Mouse (Mus musculus) adipocyte (in vitro differentiated cells): ENCODE results near the gene Susd5.

Experiments
- DNase-seq: peaks from one replicate; pipeline ENCODE4 v3.0.0-alpha.2; 2016; ENCODE audit warnings: low spot score

Susd5 gene

DNA sequence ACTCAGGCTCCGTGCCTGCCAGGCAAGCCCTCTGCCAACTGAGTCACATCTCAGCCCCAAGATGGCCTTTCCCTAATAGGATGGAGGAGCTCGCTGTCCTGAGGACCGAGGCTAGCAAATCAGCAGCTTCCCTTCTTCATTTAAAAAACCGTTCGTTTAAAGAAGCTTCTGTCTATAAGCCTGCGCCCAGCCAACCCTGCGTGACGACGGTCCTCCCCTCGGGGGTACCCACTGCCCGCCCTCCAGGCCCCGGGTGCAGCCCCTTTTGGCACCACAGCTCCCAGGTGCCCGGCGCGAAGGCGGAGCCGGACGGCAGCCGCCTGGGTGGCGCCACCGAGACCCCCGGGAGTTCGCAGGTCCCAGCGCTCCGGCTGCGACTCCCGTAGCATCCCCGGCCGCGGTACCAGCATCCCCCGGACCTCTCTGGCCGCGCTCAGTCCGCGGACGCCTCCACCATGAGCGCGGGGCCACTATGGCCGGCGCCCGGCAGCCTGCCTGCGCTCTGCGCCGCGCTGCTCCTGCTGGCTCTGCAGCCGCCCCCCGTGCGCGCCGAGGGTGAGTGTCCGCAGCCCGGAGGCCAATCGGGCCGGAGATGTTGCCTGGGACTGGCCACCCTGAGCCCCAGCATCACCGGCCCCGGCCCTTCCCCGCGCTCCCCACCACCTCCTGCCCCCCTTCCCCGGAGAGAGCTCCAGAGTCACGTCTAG is at the start of gene Susd5:
Susd5 (plus strand) TSS at position 51 of the 707 bp plus-strand sequence.
- DNase-seq: no peak

DNA sequence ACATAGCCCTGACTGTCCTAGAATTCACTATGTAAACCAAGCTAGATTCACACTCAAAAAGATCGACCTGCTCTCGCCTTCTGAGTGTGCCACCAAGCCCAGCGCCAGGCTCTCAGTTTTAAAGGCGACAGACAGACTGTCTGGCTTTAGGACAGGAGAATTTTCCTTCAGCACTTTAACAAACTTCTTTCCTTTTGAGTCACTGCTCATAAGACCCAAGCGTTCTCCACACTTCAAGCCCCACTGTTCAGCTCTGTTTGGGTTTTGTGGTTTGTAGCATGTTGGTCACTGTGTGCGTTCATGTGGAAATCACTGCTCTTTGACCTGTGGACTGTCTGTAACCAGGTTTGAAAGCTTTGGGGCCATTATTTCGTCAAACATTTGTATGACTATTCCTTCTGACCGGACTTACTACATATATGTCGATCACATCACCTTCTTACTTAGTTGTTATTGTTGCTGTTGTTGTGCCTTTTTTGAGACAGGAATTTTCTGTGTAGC is 49.0 kb upstream of the Susd5 start:
- DNase-seq: no peak

DNA sequence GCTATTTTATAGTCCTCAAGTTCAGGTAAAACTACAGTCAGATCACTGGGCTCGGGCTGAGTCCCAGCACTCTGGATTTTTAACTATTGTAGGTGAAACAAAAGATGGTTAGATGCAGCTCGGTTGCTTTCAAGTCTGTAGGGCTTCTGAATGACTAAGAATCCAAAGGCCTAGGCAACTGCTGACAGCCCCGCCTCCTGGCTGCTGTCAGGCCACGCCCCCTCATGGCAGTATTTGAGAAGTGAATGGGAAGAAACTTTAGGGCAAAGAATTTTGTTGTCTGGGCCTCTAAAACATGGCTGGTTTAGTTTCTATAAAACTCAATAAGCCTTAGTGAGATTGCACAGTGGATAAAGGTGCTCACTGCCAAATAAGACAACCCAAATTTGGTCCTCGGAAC is 47.4 kb upstream of the Susd5 start:
- no peak for DNase-seq

DNA sequence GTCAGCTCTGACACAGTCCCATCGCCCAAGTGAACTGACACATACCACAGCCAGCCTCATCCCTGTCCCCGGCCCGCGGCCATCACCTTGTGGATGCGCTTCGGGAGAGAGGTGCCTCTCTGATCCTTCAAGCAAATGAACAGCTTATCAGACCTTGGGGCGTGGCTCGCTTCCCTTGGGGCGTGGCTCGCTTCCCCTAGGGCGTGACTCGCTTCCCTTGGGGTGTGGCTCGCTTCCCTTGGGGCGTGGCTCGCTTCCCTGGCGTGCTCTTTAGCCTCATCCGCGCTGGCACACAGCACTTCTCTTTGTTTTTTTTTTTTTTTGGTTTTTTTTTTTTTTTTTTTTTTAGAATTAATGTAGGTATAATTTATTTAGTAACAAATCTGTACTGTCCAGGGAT is 45.7 kb upstream of the Susd5 start:
- no peak for DNase-seq

DNA sequence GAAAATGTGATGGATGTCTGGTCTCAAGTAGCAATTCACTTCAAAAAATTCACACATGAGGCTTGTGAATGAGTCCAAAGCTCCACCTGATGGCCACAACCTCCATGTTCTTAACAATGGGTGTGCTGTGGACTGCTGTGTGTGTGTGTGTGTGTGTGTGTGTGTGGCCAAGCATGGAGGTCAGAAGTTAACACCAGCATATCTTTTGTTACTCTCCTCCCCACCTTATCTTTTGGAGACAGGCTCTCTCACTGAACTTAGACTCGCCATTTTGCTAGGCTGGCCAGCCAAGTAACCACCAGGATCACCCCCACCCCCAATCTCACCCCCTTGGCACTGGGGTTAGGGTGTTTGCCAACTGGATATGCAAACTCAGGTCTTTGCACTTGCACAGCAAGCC is 42.9 kb upstream of the Susd5 start:
- DNase-seq: no peak

DNA sequence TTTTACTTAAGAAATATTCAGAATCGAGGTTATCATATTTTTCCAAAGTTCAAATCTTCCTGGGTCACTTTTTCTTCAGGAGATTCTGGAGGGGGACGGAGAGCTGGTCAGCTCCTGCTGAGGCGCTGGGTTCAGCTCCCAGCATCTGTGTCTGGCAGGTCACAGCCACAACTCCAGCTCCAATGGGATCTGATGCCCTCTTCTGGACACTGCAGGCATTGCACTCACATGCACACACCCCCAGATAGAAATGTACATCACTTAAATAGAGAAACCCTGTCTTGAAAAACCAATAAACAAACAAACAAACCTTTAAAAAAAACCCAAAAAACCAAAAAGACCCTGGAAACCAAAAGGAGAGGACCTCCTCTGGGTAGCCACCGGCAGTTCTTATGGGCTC is 41.2 kb upstream of the Susd5 start:
- DNase-seq: no peak

DNA sequence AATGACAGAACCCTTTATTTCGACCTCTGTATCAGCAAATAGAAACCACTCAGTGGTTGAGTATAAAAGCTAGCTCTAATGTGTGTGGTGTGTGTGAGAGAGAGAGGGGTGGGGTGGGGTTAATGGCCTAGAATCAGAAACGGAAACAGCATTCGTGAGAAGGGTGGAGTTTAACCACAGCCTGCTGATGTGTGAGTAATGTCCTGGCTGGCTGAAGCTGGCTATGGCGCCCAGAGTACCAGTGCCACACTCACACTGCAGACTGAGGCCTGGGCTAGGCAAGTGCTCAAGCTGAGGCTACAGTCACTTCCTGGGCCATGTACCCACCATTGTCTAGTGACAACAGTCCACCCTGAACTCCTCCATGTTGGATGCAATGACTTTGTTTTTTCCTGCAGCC is 40.5 kb upstream of the Susd5 start:
- DNase-seq: no peak

DNA sequence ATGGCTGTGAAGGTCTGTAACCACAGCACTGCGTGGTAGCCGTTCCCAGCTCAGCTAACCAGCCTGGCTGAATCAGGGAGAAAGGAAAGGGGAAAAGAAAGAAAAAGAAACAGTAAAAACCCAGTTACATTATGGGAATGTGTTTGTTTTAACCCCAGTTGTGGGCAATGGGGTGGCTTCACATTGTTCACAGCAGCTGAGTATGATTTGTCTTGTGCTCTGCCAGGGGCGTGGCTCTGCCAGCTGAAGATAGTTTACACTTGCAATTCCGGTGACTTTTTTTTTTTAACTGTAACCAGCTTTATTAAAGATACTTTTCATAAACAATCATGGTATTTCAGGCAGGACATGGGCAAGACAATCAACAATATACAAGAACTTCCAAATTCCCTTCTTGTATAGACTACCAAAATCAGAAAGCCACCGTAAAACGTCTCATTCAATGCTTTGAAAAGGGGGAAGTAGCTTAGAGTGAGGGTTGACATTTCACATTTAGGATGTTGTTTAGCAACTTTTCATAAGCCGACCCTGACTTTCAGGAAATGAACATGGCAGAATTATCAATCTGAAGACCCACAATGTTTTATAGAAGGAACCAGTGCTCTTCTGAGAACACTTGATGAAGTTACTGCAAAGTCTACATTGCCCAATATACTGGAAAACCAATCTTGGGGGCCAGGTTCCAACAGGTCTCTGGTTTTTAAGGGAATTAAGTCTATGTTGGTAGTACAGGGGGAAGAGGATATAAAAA is 37.8 kb upstream of the Susd5 start:
- DNase-seq: no peak

DNA sequence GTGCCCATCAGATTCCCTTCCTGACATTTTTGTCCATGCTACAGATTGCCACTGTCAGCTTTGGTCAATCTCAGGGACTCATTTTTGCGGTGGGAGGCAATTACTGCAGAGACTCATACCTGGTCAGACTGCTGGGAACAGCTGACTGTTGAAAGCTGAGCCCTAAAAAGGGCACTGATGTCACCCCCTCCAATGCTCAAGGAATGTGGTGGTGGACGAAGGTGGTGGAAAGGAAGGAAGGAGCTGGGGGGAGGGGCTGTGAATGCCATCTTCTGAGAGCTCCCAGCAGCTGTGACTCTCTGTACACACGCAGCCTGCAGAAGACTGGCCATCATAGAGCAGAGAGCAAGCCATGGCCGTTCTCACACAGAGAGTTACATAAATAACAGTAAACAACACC is 34.8 kb upstream of the Susd5 start:
- DNase-seq: no peak

DNA sequence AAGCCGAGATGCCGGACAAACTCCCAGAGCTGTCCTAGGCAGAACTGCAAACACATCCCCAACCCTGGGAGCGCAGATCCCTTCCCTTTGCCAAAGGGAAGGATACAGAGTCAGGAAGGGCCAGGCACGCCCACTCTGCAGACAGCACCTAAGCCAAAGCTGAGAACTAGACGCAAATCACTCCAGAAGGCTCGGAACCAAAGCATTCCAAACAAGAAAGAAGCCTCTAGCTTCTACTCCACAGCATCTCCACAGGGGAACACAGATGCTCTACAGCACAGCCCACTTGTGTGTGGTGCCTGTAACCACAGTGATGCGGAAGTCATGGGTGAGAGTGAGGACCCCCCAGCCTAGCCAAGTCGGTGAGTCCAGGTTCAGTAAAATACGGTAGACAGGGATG is 31.8 kb upstream of the Susd5 start:
- no peak for DNase-seq

DNA sequence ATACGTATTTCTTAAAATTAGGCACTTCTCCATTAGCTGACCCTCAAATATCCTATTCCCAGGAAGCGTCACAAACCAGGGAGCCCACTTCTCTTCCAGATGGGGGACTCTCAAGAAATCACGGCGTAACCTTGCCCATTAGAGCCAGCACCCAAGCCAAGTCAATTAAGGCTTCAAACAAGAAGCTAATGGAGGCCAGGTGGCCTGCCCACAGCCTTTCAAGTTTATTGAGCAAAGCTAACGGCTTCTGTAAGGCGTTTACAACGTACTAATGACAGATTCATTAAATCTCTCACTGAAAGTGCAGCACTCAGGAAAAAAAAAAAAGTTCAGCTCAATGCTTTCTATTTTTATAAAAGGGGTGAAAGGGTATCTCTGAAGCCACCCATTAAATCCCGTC is 31.1 kb upstream of the Susd5 start:
- no peak for DNase-seq

DNA sequence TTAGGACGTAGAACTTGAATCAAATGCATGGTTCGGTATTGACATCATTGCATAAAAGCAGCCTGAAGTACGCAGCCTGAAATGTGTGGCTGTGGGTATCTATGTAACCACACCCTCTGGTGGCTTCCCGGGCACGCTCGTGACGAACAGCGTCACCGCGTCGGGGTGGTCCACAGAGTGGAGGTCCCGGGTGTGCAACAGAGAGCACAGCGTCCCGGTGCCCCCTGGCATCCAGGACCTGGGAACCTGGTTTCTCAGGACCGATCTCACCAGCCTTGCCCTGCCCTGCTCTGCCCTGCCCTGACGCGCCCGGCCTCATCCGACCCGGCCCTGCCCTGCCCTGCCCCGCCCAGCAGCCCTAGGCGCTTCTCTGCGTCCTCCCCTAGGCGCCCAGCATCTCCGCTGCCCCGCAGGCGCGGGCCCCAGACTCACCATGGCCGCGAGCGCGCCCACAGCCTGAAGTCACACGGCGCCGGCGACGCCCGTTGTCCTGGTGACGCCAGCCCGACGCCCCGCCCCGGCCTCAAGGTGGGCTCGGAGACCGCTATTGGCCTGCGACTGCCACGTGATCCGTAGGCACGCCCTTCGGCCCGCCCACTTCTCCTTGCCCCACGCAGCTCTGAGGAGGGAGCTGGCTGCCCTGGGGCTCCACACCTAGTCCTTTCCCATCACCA is 30.5 kb upstream of the Susd5 start:
- DNase-seq: peak; percentile 5

DNA sequence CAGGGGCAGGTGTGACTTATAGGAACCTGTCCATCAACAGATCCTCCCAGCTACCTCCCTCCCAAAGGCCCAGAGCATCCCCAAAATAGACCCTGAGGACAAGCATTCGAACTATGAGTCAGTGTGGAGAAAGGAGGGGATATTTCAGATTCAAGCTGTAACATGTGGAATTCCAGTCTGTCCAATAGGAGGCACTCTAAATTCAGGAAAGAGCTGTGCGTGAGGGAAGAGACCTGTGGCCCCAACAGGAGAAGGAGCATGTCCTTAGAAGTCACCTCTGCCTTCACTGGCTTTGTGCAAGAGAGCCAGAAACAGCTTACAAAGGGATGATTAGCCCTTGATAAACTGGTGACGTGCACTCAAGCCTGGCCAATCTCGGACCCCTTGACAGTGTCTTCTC is 16.0 kb upstream of the Susd5 start:
- DNase-seq: no peak

DNA sequence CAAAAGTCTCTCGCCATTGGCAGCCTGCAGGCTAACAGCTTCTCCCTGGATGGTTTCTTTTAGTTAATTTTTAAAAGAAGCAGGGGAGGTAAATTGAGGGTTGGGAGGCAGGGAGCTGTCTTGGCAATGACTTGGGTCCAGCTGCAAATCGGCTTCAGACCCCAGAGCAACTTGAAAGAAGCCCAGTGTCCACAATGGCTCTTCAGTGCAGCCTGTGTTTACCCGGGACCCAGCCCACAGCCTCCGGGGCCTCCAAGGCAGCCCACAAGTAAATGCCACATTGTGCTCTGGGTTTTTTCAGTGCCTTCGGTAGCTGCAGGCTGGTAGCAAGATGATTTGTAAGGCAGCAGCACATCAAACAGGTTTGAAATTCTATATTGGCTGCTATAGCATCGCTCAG is 14.4 kb upstream of the Susd5 start:
- no peak for DNase-seq

DNA sequence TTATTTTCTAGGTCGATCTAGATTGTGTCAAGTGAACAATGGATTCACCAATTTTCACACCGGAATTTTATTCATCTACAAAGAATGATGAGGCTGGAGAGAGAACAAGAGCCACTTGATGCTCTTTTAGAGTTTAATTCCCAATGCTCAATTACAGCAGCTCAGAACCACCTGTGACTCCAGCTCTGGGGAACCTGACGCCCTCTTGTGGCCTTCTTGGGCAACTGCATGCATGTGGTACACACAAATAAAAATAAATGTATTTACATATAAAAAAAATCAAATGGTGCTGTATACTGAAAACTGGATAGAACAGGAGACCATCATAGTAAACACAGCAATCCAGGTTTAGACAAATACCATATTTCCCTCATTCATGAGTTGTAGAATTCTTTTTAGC is 12.5 kb upstream of the Susd5 start:
- no peak for DNase-seq

DNA sequence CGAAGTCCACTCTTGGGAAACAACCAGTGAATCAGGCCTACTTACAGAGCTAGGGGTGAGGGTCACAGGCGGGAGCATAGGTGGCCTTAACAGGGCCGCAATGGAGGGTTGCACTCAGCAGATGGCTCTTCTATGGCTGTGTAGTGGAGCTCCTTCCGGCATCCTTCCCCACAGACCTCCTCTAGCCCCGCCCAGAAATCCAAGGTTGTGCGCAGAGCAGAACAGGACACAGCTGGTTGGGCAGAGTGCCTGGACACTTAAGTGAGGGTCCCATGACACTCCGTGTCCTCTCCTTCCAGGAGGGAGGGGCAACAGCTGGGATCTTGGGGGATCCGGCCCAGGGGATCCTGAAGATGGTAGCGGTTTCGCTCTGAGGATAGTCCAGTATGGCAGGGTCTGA is 10.9 kb upstream of the Susd5 start, which contains the start of gene Fbxl2:
Fbxl2 (minus strand) TSS at position 164 of the 400 bp plus-strand sequence.
- no peak for DNase-seq

DNA sequence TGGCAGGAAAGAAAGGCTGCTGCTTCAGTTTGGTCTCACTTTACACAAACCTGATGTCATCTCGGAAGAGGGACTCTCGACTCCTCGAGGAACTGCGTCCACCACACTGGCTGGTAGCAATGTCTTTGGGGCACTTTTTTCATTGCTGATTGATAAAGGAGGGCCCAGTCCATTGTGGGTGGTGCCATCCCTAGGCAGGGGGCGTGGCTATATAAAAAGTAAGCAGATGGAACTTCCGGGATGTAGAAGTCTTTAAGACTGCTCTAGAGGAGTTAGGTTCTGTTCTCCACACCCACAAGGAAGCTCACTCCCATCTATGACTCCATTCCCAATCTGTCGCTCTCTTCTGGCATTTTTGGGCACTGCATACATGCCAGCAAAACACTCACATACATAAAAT is 10.3 kb upstream of the Susd5 start:
- DNase-seq: no peak

DNA sequence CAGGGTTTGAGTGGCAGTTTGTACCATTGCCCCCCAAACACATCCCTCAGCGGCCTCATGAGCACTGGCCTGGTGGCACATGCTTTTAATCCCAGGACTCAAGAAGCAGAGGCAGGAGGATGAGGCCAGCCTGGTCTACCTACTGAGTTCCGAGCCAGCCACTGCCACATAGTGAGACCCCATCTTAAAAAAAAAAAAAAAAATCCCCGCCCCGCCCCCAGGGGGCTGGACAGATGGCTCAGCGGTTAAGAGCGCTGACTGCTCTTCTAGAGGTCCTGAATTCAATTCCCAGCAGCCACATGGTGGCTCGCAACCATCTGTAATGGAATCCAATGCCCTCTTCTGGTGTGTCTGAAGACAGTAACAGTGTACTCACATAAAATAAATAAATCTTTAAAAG is 6.8 kb upstream of the Susd5 start:
- no peak for DNase-seq

DNA sequence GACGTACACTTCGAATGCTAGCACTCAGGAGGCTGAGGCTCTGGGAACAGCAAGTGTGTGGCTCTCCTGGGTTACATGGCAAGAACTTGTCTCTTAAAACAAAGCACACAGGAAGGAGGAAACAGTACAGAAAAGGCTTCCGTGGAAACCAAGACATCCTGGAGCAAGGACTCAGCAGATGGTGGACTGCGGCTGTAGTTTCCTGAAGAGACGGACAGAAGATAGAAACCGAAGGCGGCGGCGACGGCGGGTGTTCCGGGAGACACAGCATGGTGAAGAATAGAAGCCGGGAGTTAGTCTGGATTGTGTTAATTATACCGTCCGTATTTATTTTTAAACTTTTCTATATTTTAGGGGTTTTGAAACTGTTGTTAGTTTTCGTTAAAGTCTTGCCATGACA is 6.2 kb upstream of the Susd5 start:
- DNase-seq: no peak

DNA sequence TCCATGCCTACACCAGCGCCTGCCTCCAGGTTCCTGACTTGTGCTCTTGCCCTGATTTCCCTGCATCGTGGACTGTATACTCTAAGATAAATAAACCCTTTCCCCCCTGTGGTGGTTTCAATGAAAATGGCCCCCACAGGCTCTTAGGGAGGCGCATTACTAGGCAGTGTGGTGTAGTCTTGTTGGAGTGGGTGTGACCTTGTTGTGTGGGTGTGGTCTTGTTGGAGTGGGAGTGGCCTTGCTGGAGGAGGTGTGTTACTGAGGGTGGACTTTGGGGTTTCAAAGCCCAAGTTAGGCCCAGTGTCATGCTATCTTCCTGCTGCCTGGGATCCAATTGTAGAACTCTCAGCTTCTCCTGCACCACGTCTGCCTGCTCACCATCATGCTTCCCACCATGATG is 4.9 kb upstream of the Susd5 start:
- DNase-seq: no peak

DNA sequence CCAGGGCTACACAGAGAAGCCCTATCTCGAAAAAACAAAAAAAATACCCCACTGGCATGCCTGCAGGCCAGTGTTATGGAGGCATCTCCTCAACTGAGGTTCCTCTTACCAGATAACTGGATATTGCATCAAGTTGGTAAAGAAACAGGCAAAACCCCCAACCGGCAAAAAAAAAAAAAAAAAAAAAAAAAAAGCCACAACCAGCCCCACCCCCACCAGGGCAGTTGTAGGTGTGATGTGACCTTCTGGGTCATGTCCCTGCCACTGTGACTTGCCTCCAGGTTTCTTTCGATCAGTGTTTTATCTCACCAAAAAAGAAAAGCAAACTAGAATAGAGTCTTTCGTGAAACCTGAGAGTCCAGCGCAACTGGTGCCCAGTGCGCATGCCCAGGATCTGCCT is 4.1 kb upstream of the Susd5 start:
- no peak for DNase-seq

DNA sequence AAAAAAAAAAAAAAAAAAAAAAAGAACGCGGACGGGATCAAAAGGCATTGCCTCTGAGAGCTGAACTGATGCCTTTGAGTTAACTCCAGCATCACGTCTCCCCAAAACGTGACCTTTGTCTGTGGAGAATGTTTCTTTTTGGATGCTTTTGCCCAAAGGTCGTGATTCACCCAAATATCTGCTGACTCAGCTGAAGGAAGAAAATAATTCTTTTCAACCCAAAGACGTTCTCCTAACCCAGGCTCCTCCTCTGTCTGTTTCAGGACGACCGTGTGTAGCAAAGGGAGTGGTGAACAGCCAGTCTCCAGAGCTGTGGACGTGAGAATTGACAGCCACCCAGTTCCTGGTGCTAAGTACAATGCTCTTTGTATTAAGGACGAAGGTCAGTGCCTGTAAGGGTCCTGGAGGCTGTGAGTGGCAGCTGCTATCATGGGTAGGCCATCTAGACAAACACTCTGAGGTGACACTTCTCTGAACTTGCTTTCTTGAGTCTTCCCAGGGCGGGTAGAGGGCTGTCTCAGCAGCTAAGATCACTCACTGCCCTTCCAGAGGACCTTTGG is 11.6 kb downstream of the Susd5 start:
- DNase-seq: no peak

DNA sequence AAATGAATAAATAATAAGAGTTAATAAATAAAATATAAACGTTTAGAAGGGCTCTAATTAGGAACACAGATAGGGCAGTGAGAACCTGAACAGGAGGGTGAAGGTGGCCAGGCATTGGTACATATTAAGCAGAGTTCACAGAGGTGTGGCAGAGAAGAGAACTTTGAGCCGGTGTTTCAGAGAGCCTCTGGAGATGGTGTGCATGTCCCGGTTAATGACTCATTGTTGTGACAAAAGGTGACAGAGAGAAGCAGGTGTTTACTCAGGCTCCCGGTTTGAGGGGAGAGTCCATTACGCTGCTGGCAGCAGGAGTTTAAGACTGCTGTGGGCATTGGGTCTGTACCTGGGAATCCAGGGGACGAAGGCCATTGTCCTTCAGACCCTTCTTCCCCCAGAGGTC is 12.4 kb downstream of the Susd5 start:
- DNase-seq: no peak
